Mouse (Mus musculus) adrenal gland, postnatal 10 days (tissue): Measurements from ENCODE around the gene Zfp446. TPM values are rescaled to one million over a fixed set of nuclear protein-coding genes. Genes with fewer than 3 reads are reported as not detected.

Experiments
- DNase-seq: peaks from one replicate; pipeline ENCODE4 v3.0.0; 2021; ENCODE audit warnings: mixed read lengths
- total RNA-seq, 2 experiments: library from RNA; stranded (reverse); gene quantifications; 2 replicates each; pipeline ENCODE4 v1.2.3; 2021

Zfp446 gene
- total RNA-seq, 2 experiments from 2014 or later, result 5.4 to 5.9 TPM

GRCm38 (mm10) chr7:12986906-12987305, 9.3 kb downstream of the Zfp446 start:
- no peak for DNase-seq

- no peak for DNase-seq
Measured at GRCm38 (mm10) chr7:12987409-12988189, 10.0 kb downstream of the Zfp446 start.

GRCm38 (mm10) chr7:12992222-12992621, 14.6 kb downstream of the Zfp446 start:
- peak; percentile 58 for DNase-seq

GRCm38 (mm10) chr7:12993148-12993547, 15.5 kb downstream of the Zfp446 start:
- DNase-seq, result no peak

- DNase-seq, result no peak
Measured at GRCm38 (mm10) chr7:12995862-12996261, 18.2 kb downstream of the Zfp446 start.

- DNase-seq, result no peak
Measured at GRCm38 (mm10) chr7:12997230-12997629, 19.6 kb downstream of the Zfp446 start.

GRCm38 (mm10) chr7:12998053-12998452, 20.4 kb downstream of the Zfp446 start, which contains the start of gene Slc27a5:
Gene Slc27a5, minus strand, starts transcription at chr7:12998192.
- DNase-seq, result no peak

GRCm38 (mm10) chr7:12998851-12999250, 21.2 kb downstream of the Zfp446 start, which contains the start of gene Trim28:
Gene Trim28, plus strand, starts transcription at chr7:12999114.
- DNase-seq, result no peak

- no peak for DNase-seq
Measured at GRCm38 (mm10) chr7:13001584-13001983, 23.9 kb downstream of the Zfp446 start.

- no peak for DNase-seq
Measured at GRCm38 (mm10) chr7:13003380-13003779, 25.7 kb downstream of the Zfp446 start.

- no peak for DNase-seq
Measured at GRCm38 (mm10) chr7:13006011-13006410, 28.4 kb downstream of the Zfp446 start.

- DNase-seq, result no peak
Measured at GRCm38 (mm10) chr7:13006531-13006930, 28.9 kb downstream of the Zfp446 start.

- DNase-seq, result no peak
Measured at GRCm38 (mm10) chr7:13007341-13008092, 29.9 kb downstream of the Zfp446 start.

GRCm38 (mm10) chr7:13009143-13010004, 31.7 kb downstream of the Zfp446 start:
- DNase-seq, result peak; percentile 94

GRCm38 (mm10) chr7:13010005-13010908, 32.6 kb downstream of the Zfp446 start, which contains the start of gene Zbtb45:
Gene Zbtb45, minus strand, starts transcription at chr7:13010034.
- no peak for DNase-seq

GRCm38 (mm10) chr7:13013671-13014070, 36.0 kb downstream of the Zfp446 start:
- DNase-seq, result no peak

GRCm38 (mm10) chr7:13014275-13014839, 36.7 kb downstream of the Zfp446 start:
- no peak for DNase-seq

GRCm38 (mm10) chr7:13015217-13015616, 37.6 kb downstream of the Zfp446 start:
- no peak for DNase-seq

GRCm38 (mm10) chr7:13022773-13023535, 45.3 kb downstream of the Zfp446 start:
- DNase-seq, result peak; percentile 83
